Mouse (Mus musculus) lung, postnatal 0 days (tissue): Measurements from ENCODE around the gene Nrxn3. TPM values are rescaled to one million over a fixed set of nuclear protein-coding genes. Genes with fewer than 3 reads are reported as not detected.
A peak's percentile ranks its signal among the peaks of the same experiment; 100 is the strongest.

Source experiments
- ATAC-seq: fragments of 200-750 bp; cut with Nextera tagmentation; 2 replicates; pipeline ENCODE4 v1.8.0; 2017; ENCODE audit warnings: moderate library complexity
- DNase-seq: peaks from one replicate; pipeline ENCODE4 v3.0.0-alpha.2; 2016; ENCODE audit warnings: low spot score
- H3K27ac ChIP-seq: fragments of 300-500 bp; sonication (generic); 2 replicates; pipeline ENCODE4 v1.5.1; 2014; ENCODE audit warnings: antibody characterized with exemption, mild to moderate bottlenecking, low read length, mixed read lengths
- H3K27me3 ChIP-seq: fragments of 300-500 bp; sonication (generic); replicated peaks from 2 replicates; pipeline ENCODE4 v1.6.1; 2014; ENCODE audit warnings: low read length, mixed read lengths; ENCODE audit not compliant: insufficient read depth
- H3K36me3 ChIP-seq: fragments of 300-500 bp; sonication (generic); 2 replicates; pipeline ENCODE4 v1.6.1; 2014; ENCODE audit warnings: low read length, mixed read lengths; ENCODE audit not compliant: insufficient read depth
- H3K4me1 ChIP-seq: fragments of 300-500 bp; sonication (generic); 2 replicates; pipeline ENCODE4 v1.6.1; 2014; ENCODE audit warnings: antibody characterized with exemption, low read depth, low read length, mixed read lengths; ENCODE audit not compliant: insufficient read depth
- H3K4me2 ChIP-seq: fragments of 300-500 bp; sonication (generic); replicated peaks from 2 replicates; pipeline ENCODE4 v1.6.1; 2014; ENCODE audit warnings: low read depth, mild to moderate bottlenecking, low read length, moderate library complexity, mixed read lengths
- H3K4me3 ChIP-seq: fragments of 300-500 bp; sonication (generic); 2 replicates; pipeline ENCODE4 v1.5.1; 2014; ENCODE audit warnings: low read depth, low read length
- H3K9ac ChIP-seq: fragments of 300-500 bp; sonication (generic); replicated peaks from 2 replicates; pipeline ENCODE4 v1.6.1; 2014; ENCODE audit warnings: low read depth, mild to moderate bottlenecking
- H3K9me3 ChIP-seq: fragments of 300-500 bp; sonication (generic); 2 replicates; pipeline ENCODE4 v1.6.1; 2016; ENCODE audit warnings: low read length, mixed read lengths
- CTCF ChIP-seq: IDR thresholded peaks from 2 replicates; pipeline ENCODE4 v1.5.1; 2016; ENCODE audit warnings: antibody characterized with exemption, mild to moderate bottlenecking
- EP300 ChIP-seq: IDR thresholded peaks from 2 replicates; pipeline ENCODE4 v1.6.1; 2016; ENCODE audit warnings: antibody characterized with exemption, mild to moderate bottlenecking, control low read depth
- WGBS: fragments of 180-500 bp; shearing (Covaris S2); extraction: QIAGEN DNeasy Blood & Tissue Kit; methylation state at CpG from one replicate; pipeline ENCODE4 v1.1.7; 2014; 5-methylcytosine and 5-hydroxymethylcytosine counted together
- polyA plus RNA-seq: library from polyadenylated mRNA; unstranded; fragments of >200 nt; fragmentation: Nextera tagmentation; extraction: Ambion mirVana; gene quantifications from 2 replicates; pipeline ENCODE4 v1.2.1, GENCODE M21; 2015

Gene Nrxn3
- polyA plus RNA-seq, 1 experiment from 2014 or later = 2.1 TPM

- Histone ChIP-seq H3K9me3 (no peaks in the 10 kb centered on the region), H3K4me3 (no peak overlapping the region), H3K27me3 (no peaks in the 10 kb centered on the region), H3K9ac (no peak overlapping the region), H3K4me1 (no peaks in the 10 kb centered on the region), H3K27ac (no peak overlapping the region), H3K4me2 (no peak overlapping the region), H3K36me3 (no peaks in the 10 kb centered on the region)
- TF ChIP-seq CTCF (no peak), EP300 (no peak)
- DNase-seq (no peak), ATAC-seq (no peak)
- WGBS = 32% methylated on average over 6 of the region's 6 CpGs
Measured at GRCm38 (mm10) chr12:88800990-88801655, 78.4 kb downstream of the Nrxn3 start.

GRCm38 (mm10) chr12:88801656-88802007 is 79.0 kb downstream of the Nrxn3 start:
- WGBS = 69% methylated on average over 1 of the region's 1 CpGs
- no peak for TF ChIP-seq CTCF
- TF ChIP-seq EP300 = no peak
- H3K36me3 ChIP-seq = no peaks in the 10 kb centered on the region
- no peak overlapping the region for H3K27ac ChIP-seq
- no peak overlapping the region for H3K4me3 ChIP-seq
- no peak overlapping the region for H3K9ac ChIP-seq
- no peaks in the 10 kb centered on the region for H3K9me3 ChIP-seq
- ATAC-seq (no peak), DNase-seq (no peak)
- no peaks in the 10 kb centered on the region for H3K4me1 ChIP-seq
- no peaks in the 10 kb centered on the region for H3K27me3 ChIP-seq
- no peak overlapping the region for H3K4me2 ChIP-seq

- no peak overlapping the region for H3K9ac ChIP-seq
- no peak overlapping the region for H3K27ac ChIP-seq
- no peaks in the 10 kb centered on the region for H3K36me3 ChIP-seq
- no peak overlapping the region for H3K4me3 ChIP-seq
- ATAC-seq (no peak), DNase-seq (no peak)
- H3K4me2 ChIP-seq = no peak overlapping the region
- no peaks in the 10 kb centered on the region for H3K4me1 ChIP-seq
- WGBS = 85% methylated on average over 1 of the region's 1 CpGs
- H3K9me3 ChIP-seq = no peaks in the 10 kb centered on the region
- no peaks in the 10 kb centered on the region for H3K27me3 ChIP-seq
- TF ChIP-seq EP300 (no peak), CTCF (no peak)
Measured at GRCm38 (mm10) chr12:88808947-88809346, 86.3 kb downstream of the Nrxn3 start.

- Histone ChIP-seq H3K36me3 (no peaks in the 10 kb centered on the region), H3K27ac (no peak overlapping the region), H3K9ac (no peak overlapping the region), H3K4me3 (no peak overlapping the region), H3K27me3 (no peaks in the 10 kb centered on the region), H3K4me2 (no peak overlapping the region), H3K9me3 (no peaks in the 10 kb centered on the region), H3K4me1 (no peaks in the 10 kb centered on the region)
- no peak for TF ChIP-seq EP300
- no peak for TF ChIP-seq CTCF
- DNase-seq = peak; percentile 37
- WGBS = 15% methylated on average over 5 of the region's 5 CpGs
- peak; percentile 8; the same call in 1 of the 2 replicates for ATAC-seq
Measured at GRCm38 (mm10) chr12:88812173-88812572, 89.5 kb downstream of the Nrxn3 start.

DNA sequence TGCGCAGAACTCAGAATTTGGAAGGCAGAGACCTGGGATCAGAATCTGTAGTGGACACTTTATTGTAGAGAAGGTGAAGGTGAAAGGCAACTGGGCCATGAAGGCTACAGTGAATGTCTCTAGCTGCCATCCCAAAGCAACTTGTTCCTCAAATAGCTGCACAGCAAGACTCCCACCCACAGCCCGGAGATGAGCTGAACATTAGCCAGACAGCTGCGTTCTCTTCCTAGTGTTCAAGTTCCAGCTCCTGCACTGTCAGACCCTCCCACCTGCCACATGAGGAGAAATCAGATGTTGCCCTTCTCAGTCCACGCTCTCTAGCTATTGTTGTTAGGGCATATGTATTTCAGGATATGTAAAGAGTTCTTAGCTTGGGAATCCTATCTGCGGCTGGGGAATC is 94.2 kb downstream of the Nrxn3 start:
- ATAC-seq (no peak), DNase-seq (no peak)
- TF ChIP-seq EP300 = no peak
- TF ChIP-seq CTCF = no peak
- Histone ChIP-seq H3K4me3 (no peak overlapping the region), H3K27ac (no peak overlapping the region), H3K36me3 (no peaks in the 10 kb centered on the region), H3K9me3 (no peaks in the 10 kb centered on the region), H3K9ac (no peak overlapping the region), H3K4me1 (no peaks in the 10 kb centered on the region), H3K27me3 (no peaks in the 10 kb centered on the region), H3K4me2 (no peak overlapping the region)
- 85% methylated on average over 5 of the region's 5 CpGs for WGBS

- 73% methylated on average over 4 of the region's 4 CpGs for WGBS
- Histone ChIP-seq H3K9ac (no peak overlapping the region), H3K4me3 (no peak overlapping the region), H3K36me3 (no peaks in the 10 kb centered on the region), H3K27me3 (no peaks in the 10 kb centered on the region), H3K4me2 (no peak overlapping the region), H3K4me1 (no peaks in the 10 kb centered on the region), H3K9me3 (no peaks in the 10 kb centered on the region), H3K27ac (no peak overlapping the region)
- no peak for DNase-seq
- TF ChIP-seq CTCF = no peak
- no peak for TF ChIP-seq EP300
- no peak for ATAC-seq
Measured at GRCm38 (mm10) chr12:88818622-88819334, 96.1 kb downstream of the Nrxn3 start.
